In genomic region chr4:149838682-149839081, GRCm38 (mm10) we compare ENCODE assay signal across 10 mouse cellular contexts.
DNase-seq lines count a peak whose midpoint lies in the region; ATAC-seq and TF ChIP-seq lines count a peak whose summit lies in the region.
"Had no signal": no experiment of that assay in that cellular context is flagged by ENCODE, and none has a peak within 500 bp of the region (broad histone marks: within the 10 kb centered on the region; RNA-seq: fewer than 3 reads in every experiment).

No protein-coding gene starts in this region.

- no peaks in the 10 kb centered on the region for H3K4me1 ChIP-seq in midbrain, postnatal 0 days (ENCODE audit: insufficient read depth, low read length)
- H3K4me1 ChIP-seq in midbrain, embryonic 16.5 days (ENCODE audit: control insufficient read depth, insufficient read depth, low read length), result no peaks in the 10 kb centered on the region
- H3K4me1 ChIP-seq in stomach, postnatal 0 days (replicated peaks; ENCODE audit: control insufficient read depth, insufficient read depth), result peaks cover 3% of the 10 kb centered on the region; the same call in 1 of the 2 replicates
- no peaks in the 10 kb centered on the region for H3K4me1 ChIP-seq in midbrain, embryonic 14.5 days (ENCODE audit: control insufficient read depth, insufficient read depth, low read length)
- H3K4me1 ChIP-seq: liver, embryonic 13.5 days had no signal

- WGBS in midbrain, postnatal 0 days, result 14% methylated on average over 3 of the region's 3 CpGs
- 18% methylated on average over 3 of the region's 3 CpGs for WGBS in midbrain, embryonic 16.5 days
- 13% methylated on average over 3 of the region's 3 CpGs for WGBS in stomach, postnatal 0 days
- WGBS in midbrain, embryonic 14.5 days, result 18% methylated on average over 3 of the region's 3 CpGs

- no peaks in the 10 kb centered on the region for H3K27me3 ChIP-seq in midbrain, postnatal 0 days (ENCODE audit: insufficient read depth, low read length)
- no peaks in the 10 kb centered on the region for H3K27me3 ChIP-seq in midbrain, embryonic 16.5 days (ENCODE audit: control insufficient read depth, insufficient read depth, low read depth, low read length)
- no peaks in the 10 kb centered on the region for H3K27me3 ChIP-seq in stomach, postnatal 0 days (ENCODE audit: control insufficient read depth, insufficient read depth, low read length)
- no peaks in the 10 kb centered on the region for H3K27me3 ChIP-seq in midbrain, embryonic 14.5 days (ENCODE audit: control insufficient read depth, insufficient read depth, low read length)
- H3K27me3 ChIP-seq: embryonic facial prominence, embryonic 13.5 days had no signal

- intact Hi-C loops in gastrocnemius, postnatal 14 days (cut with DNase I; ENCODE audit: low total_unique reads), result loop anchor here (5.0 kb wide), 1 partner anchor 119 kb away; the partner anchor contains the start of gene Spsb1

- H3K36me3 ChIP-seq in midbrain, postnatal 0 days (ENCODE audit: insufficient read depth, low read length), result no peaks in the 10 kb centered on the region
- no peaks in the 10 kb centered on the region for H3K36me3 ChIP-seq in midbrain, embryonic 16.5 days (ENCODE audit: control insufficient read depth, insufficient read depth, low read length)
- H3K36me3 ChIP-seq in stomach, postnatal 0 days (ENCODE audit: control insufficient read depth, insufficient read depth, low read length), result no peaks in the 10 kb centered on the region
- no peaks in the 10 kb centered on the region for H3K36me3 ChIP-seq in midbrain, embryonic 14.5 days (ENCODE audit: control insufficient read depth, insufficient read depth, low read length)
- H3K36me3 ChIP-seq: embryonic facial prominence, embryonic 13.5 days; liver, embryonic 13.5 days had no signal

- DNase-seq in midbrain, postnatal 0 days (ENCODE audit: low spot score), result no peak
- peak; percentile 29 for DNase-seq in adipocyte (ENCODE audit: low spot score)
- peak; percentile 54 for DNase-seq in gastrocnemius, postnatal 14 days
- DNase-seq in kidney, postnatal 4 days, result peak; percentile 62 to 67
- no peak for DNase-seq in stomach, postnatal 0 days (ENCODE audit: low spot score)
- no peak for DNase-seq in right cerebral cortex, postnatal 25 days
- no peak for DNase-seq in midbrain, embryonic 14.5 days
- DNase-seq: liver, embryonic 13.5 days had no signal

- no peak overlapping the region for H3K27ac ChIP-seq in midbrain, postnatal 0 days (ENCODE audit: low read depth, low read length)
- no peak overlapping the region for H3K27ac ChIP-seq in midbrain, embryonic 16.5 days (ENCODE audit: low read length)
- H3K27ac ChIP-seq in stomach, postnatal 0 days (replicated peaks), result no peak overlapping the region
- H3K27ac ChIP-seq in midbrain, embryonic 14.5 days (replicated peaks; ENCODE audit: low read depth, low read length), result no peak overlapping the region
- H3K27ac ChIP-seq: embryonic facial prominence, embryonic 13.5 days; liver, embryonic 13.5 days had no signal

- H3K4me2 ChIP-seq in midbrain, postnatal 0 days (ENCODE audit: low read depth, low read length, poor library complexity, severe bottlenecking), result no peak overlapping the region
- no peak overlapping the region for H3K4me2 ChIP-seq in midbrain, embryonic 16.5 days (ENCODE audit: low read length)
- no peak overlapping the region for H3K4me2 ChIP-seq in stomach, postnatal 0 days (replicated peaks; ENCODE audit: low read depth)
- H3K4me2 ChIP-seq in midbrain, embryonic 14.5 days (ENCODE audit: low read length), result no peak overlapping the region
- H3K4me2 ChIP-seq: embryonic facial prominence, embryonic 13.5 days; liver, embryonic 13.5 days had no signal

- no peak for ATAC-seq in midbrain, postnatal 0 days (ENCODE audit: low FRiP score)
- no peak for ATAC-seq in midbrain, embryonic 16.5 days
- no peak for ATAC-seq in stomach, postnatal 0 days (ENCODE audit: low FRiP score, low TSS enrichment)
- ATAC-seq in midbrain, embryonic 14.5 days (ENCODE audit: low FRiP score, low TSS enrichment), result no peak

- H3K9me3 ChIP-seq in midbrain, postnatal 0 days (ENCODE audit: low read length), result no peaks in the 10 kb centered on the region
- no peaks in the 10 kb centered on the region for H3K9me3 ChIP-seq in midbrain, embryonic 16.5 days (replicated peaks; ENCODE audit: control insufficient read depth, low read length, poor library complexity, severe bottlenecking)
- H3K9me3 ChIP-seq in stomach, postnatal 0 days (ENCODE audit: control insufficient read depth, low read length), result no peaks in the 10 kb centered on the region
- no peaks in the 10 kb centered on the region for H3K9me3 ChIP-seq in midbrain, embryonic 14.5 days (ENCODE audit: control insufficient read depth, low read length)
- H3K9me3 ChIP-seq: embryonic facial prominence, embryonic 13.5 days; liver, embryonic 13.5 days had no signal

- no peak overlapping the region for H3K4me3 ChIP-seq in midbrain, postnatal 0 days (ENCODE audit: low read depth, low read length)
- H3K4me3 ChIP-seq in midbrain, embryonic 16.5 days (ENCODE audit: low read depth, low read length), result no peak overlapping the region
- H3K4me3 ChIP-seq in stomach, postnatal 0 days (ENCODE audit: low read depth, low read length), result no peak overlapping the region
- H3K4me3 ChIP-seq in midbrain, embryonic 14.5 days (replicated peaks; ENCODE audit: low read depth, low read length), result no peak overlapping the region
- H3K4me3 ChIP-seq: embryonic facial prominence, embryonic 13.5 days; liver, embryonic 13.5 days had no signal

- no peak for TF ChIP-seq EP300 in stomach, postnatal 0 days (optimal IDR thresholded peaks at IDR 0.05)

- no peak overlapping the region for H3K9ac ChIP-seq in midbrain, postnatal 0 days (replicated peaks; ENCODE audit: low read length, poor library complexity, severe bottlenecking)
- H3K9ac ChIP-seq in midbrain, embryonic 16.5 days (ENCODE audit: low read depth, low read length), result no peak overlapping the region
- H3K9ac ChIP-seq in stomach, postnatal 0 days (ENCODE audit: low read length), result no peak overlapping the region
- H3K9ac ChIP-seq in midbrain, embryonic 14.5 days (replicated peaks; ENCODE audit: low read length), result no peak overlapping the region
- H3K9ac ChIP-seq: embryonic facial prominence, embryonic 13.5 days; liver, embryonic 13.5 days had no signal

- TF ChIP-seq CTCF in midbrain, postnatal 0 days (IDR thresholded peaks at IDR 0.05), result peak; percentile 52
- TF ChIP-seq CTCF in stomach, postnatal 0 days (IDR thresholded peaks at IDR 0.05; ENCODE audit: low read depth), result peak; percentile 72

Comparison
In these comparisons a context has a peak if more than half of its experiments do, and no peak if none do; other contexts are left out.
1. DNase-seq: peak in adipocyte (single experiment), gastrocnemius, postnatal 14 days (single experiment) and kidney, postnatal 4 days (2 of 2); none in midbrain, postnatal 0 days (single experiment), stomach, postnatal 0 days (single experiment), right cerebral cortex, postnatal 25 days (single experiment) and midbrain, embryonic 14.5 days (single experiment).